Mouse (Mus musculus) layer of hippocampus, adult 11-12 months (tissue): ENCODE data around the gene Rubcn.
"Not testable (repeated sequence)": the region's sequence is repeated elsewhere in the genome, so short reads cannot be mapped to it uniquely, and the experiment has no call there.

Source experiments
- DNase-seq: peaks from one replicate; pipeline ENCODE4 v3.0.0; 2022; ENCODE audit warnings: low spot score

The Rubcn gene

DNA sequence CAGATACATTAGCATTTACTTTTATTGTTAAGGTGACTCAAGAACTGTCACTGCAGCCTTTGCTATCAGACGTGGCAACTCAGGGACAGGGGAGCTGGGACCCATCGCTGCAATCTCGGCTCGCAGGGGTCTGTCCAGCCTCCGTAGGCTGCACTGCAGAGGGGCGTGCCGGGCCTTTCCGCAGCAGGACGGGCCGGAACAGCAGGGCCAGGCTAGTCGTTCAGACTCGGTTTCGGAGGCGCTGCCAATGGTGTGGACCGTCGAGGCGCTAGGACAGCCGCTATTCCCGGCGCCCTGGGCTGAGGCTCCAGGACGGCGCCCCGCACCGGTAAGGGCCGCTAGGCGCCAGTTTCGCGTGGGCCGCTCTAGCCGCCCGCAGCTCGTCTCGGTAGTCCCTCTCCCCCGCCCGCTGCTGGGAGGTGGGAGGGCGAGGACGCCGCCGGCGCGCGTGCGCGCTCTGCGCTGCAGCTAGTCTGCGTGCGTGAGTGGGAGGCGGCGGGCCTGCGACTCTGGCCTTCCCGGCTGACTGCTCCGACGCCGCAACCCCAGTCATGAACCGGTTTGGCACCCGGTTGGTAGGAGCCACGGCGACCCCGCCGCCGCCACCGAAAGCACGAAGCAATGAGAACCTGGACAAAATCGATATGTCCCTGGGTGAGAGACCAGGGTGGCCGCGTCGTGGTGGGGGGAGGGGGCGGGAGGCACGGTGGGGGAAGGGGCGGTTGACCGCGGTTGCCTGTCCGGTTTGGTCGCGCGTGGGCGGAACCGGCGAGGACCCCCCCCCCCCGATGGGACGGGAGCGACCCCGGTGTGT lies at the start of gene Rubcn, which contains the start of gene Fyttd1:
Gene Rubcn, minus strand, starts transcription at position 424 of the 814 bp plus-strand sequence.
Gene Fyttd1, plus strand, starts transcription at position 158 of the 814 bp plus-strand sequence.
- DNase-seq: peak; percentile 94

DNA sequence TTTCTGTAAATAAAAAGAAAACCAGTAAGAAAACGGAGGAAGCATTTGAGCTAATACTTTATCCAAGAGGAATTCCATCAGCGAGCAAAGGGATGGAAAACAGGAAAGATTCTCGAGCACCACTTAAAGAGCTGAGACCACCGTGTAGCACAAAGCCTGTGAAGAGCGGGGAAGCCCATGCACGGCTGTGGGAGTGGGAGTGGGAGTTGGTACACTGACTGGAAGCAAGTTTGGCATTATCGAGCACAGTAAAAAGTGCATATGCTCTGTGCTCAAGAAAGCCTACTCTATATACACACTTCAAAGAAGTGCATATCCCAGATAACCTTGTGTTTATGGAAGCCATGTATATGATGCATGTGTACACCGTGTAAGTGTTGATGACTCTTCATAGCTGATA lies 49.5 kb upstream of the Rubcn start:
- no peak for DNase-seq

DNA sequence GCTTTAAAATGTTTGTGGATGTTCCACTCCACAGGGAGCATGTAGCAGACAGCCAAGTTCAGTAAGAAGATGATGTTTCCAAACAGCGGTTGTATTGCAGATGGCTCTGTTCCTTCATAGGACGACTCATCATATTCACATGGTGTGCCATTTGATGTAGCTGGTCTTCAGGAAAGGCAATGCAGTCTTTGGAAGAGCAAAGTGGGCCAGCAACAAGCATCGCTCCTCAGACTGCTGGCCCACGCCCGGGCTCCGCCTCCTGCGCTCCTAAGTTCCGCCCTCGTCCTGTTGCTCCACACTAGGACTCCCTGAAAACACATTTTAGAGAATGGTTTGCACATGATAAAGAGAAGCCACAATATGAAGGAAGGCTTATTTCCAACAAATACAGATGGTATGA lies 49.1 kb upstream of the Rubcn start:
- not testable (repeated sequence) for DNase-seq

DNA sequence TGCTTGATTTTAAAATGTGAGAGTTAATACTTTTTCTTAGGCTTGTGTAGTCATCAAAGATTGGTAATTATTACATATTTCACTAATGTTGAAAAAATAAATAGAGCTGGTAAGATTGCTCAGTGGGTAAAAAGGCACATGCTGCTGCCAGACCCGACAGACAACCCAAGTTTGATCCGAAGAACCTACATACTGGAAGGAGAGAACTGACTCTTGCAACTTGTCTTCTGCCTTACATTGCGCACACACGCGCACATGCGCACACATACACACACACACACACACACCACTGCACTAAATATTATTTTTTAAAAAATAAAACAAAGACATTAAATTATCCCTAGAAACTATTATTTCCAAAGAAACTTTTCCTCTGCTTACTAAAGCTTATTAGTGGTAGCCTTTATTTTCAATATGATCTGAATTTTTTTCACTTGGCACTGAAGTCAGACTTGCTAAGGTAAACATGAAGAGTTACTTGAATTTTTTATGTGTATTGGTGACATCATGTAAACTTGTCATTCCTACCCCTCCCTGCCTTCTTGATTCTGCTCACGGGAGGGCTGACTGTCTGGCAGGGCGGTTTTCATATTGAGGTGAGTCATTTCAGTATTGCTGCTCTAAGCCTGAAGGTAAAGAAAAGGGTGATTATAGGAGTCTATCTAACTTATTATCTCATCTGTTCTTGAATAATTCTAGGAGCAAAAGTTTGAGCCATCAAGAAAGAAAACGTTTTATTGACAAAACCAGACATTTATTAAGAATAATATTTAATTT lies 37.9 kb upstream of the Rubcn start:
- DNase-seq: no peak

DNA sequence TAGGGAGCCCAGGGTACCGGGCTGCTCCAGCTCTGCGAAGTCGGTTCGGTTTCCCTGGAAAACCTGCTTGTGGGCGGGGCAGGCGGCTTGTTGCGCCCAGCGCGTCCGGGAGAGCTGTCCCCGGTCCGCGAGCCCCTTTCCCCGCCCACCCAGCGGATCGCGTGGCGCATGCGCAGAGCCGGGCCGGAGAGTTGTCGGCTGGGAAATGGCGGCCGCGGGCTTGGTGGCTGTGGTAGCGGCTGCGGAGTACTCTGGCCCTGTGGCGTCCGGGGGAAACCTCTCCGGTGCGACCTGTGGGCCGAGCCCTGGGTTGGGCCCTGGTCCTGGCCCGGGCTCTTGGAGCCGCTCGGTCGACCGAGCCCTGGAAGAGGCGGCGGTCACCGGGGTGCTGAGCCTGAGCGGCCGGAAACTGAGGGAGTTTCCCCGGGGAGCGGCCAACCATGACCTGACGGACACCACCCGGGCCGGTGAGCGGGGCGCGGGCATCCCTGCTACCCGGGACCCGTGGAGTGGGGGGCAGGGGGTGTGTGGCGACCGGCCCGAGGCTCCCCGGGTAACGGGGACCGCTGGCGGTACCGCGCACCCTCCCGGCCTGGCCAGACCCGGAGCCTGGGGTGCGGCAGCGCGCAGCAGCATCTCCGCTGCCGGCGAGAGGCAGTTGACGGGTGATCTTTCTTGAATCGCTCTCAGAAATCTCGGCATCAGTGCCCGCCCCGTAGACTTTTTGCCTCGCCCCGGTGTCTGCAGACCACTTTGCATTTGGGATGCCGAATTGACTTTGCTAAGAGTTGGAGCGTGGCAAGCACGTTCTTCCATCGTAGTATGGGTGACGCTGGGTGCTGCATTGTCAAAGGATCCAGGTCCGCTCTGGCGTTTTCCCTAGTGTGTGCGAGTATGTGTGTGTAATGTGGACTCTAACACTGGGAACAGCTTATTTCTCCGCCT lies 36.6 kb upstream of the Rubcn start, which contains the start of gene Lrch3:
Gene Lrch3, plus strand, starts transcription at position 164 of the 945 bp plus-strand sequence.
- DNase-seq: peak; percentile 91

DNA sequence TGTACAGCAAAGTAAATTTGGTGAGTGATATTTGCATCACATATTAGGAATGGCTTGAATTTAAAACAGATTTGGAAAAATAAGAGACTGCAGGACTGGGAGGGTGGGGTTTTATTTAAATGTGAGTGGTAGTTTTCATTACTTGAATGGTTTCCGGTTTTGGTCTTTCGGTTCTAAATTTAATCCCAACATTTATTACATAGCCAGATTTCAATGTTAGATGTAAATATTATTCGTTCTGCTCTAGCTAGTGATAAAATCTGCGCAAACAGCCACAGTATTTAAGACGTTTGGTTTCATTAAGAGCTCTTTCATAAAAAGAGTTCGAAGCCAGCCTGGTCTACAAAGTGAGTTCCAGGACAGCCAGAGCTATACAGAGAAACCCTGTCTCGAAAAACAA lies 35.6 kb upstream of the Rubcn start:
- DNase-seq: no peak

DNA sequence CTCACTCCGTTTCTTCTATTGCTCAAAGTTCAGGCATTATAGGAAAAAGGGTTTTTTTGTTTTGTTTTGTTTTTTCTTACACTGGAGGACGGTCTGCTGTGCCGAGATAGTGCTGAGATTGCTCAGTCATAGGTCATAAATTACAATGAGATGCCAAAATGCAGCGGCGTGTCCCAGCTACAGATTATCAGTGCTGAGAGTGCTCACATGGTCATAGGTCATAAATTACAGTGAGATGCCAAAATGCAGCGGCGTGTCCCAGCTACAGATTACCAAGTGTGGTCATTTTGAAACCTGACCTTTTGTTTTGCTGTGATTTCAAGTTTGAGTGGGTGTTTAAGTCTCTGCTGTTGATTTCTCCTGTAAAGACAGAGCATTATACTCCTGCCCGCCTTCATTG lies 29.2 kb upstream of the Rubcn start:
- DNase-seq: no peak

DNA sequence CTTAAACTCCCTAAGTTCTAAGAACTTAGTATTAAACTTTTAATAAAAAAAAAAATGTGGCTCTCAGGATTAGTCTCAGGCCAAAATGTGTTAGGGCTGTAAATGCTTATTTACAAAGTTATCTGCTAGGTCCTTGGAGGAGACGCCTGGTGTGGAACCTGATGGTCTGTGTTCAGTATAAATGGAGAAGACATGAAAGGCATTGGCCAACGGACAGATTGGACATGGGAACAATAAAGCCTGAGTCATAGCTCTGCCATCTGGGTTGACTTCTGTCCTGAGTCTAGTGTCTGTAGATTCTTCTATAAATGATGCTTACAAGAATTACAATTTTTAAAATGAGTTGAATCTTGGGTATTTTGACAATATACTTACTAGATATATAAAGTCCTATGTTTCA lies 28.6 kb upstream of the Rubcn start:
- no peak for DNase-seq

DNA sequence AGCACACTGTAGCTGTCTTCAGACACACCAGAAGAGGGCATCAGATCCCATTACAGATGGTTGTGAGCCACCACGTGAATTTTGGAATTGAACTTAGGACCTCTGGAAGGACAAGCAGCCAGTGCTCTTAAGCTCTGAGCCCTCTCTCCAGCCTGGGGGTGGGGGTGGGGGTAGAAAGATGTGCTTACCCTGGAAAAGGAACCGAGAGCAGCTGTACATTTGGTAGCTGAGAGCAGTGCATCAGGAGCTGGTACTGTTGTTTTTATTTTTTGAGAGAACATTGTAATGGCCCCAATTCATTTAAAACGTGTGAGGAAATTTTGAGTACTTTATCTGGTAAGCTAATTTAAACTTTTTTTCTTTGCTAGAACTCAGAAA lies 24.5 kb upstream of the Rubcn start:
- no peak for DNase-seq

DNA sequence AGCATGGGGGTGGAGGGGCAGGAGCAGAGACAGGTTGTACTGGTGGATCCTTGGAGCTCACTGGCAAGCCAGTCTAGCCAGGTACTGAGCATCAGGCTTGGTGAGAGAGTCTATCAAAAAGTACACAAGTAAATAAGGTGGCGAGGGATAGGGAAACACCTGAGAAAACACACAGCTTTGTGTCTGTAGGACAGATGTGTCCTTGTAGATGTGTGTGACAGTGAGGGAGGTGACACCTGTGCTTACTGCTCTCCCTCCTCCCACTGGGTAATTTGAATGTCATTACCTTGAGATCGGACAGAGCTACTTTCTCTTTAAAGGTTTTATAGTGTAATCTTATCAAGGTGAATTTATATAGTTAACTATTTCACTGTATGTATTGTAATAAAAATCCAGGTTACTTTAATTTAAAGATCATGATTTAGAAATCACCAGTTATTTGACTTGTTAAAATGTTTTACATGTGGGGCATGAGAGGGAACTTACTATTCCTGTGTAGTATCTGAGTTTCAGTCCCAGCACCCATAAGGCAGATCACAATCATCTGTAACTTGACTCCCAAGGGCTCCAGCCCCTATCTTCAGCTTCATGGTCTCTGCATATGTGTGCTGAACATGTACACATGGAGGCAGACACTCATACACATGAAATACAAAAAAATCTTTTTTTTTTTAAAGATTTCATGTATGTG lies 23.9 kb upstream of the Rubcn start:
- DNase-seq: no peak

DNA sequence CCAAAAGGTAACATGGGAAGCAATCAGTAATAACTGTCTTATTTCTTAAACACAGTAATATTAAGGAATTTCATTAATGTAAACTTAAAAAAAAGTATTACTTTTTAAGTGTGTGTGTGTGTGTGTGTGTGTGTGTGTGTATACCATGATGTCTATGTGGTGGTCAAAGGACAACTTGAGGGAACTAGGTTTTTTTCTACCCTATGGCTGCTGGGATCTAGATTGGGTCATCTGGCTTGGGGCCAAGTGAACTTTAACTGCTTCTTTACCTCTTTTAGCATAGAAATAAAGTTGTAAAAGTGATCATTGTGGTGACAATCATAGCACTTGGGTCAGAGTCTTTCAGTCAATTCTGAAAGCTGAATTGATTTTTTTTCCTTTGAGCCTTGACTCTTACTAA lies 18.6 kb upstream of the Rubcn start:
- no peak for DNase-seq

DNA sequence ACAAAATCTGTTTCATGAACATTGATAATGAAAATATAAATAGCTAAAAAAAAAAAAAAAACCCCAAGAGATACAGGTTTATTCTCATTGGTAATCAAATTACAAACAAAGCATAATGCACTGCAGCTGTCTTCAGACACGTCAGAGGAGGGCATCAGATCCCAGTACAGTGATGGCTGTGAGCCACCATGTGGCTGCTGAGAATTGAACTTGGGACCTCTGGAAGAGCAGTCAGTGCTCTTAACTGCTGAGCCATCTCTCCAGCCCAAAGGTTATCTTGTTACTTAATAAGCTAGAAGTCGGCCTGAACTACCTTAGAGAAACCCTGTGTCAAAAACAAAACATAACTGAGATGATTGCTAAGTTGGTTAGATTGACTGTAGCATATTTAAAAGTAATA lies 12.3 kb upstream of the Rubcn start:
- no peak for DNase-seq

DNA sequence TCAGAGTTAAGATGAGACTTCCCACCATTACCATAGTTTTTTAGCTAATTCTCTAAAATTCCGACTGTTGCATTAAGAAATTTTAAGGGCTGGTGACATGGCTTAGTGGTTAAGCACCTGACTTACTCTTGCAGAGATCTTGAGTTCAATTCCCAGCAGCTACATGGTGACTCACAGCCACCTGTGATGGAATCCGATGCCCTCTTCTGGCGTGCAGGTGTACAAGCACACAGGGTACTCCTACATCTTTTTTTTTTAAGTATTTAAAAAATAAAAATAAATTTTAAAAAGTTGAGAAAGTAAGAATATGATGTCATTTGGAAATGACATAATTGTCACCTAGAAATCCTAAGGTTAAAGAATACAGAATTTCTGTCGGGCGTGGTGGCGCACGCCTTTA lies 10.4 kb upstream of the Rubcn start:
- no peak for DNase-seq

DNA sequence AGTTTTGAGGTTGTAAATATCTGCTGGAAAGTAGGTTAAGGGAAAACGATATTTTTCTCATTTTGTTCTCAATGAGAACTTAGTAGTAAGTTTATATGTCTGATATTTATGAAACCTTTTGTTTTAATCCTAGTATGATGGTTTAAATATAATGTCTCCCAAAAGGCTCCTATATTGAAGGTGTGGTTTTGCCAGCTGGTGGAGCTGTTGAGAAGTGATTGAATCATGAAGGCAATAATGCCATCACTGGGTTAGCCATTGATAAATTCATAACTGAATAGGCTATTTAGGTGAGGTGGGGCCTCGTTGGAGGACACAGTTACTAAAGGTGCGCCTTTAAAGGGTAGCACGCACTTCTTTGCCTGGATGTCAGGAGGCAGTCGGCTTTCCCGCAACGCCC lies 4.0 kb upstream of the Rubcn start:
- no peak for DNase-seq

DNA sequence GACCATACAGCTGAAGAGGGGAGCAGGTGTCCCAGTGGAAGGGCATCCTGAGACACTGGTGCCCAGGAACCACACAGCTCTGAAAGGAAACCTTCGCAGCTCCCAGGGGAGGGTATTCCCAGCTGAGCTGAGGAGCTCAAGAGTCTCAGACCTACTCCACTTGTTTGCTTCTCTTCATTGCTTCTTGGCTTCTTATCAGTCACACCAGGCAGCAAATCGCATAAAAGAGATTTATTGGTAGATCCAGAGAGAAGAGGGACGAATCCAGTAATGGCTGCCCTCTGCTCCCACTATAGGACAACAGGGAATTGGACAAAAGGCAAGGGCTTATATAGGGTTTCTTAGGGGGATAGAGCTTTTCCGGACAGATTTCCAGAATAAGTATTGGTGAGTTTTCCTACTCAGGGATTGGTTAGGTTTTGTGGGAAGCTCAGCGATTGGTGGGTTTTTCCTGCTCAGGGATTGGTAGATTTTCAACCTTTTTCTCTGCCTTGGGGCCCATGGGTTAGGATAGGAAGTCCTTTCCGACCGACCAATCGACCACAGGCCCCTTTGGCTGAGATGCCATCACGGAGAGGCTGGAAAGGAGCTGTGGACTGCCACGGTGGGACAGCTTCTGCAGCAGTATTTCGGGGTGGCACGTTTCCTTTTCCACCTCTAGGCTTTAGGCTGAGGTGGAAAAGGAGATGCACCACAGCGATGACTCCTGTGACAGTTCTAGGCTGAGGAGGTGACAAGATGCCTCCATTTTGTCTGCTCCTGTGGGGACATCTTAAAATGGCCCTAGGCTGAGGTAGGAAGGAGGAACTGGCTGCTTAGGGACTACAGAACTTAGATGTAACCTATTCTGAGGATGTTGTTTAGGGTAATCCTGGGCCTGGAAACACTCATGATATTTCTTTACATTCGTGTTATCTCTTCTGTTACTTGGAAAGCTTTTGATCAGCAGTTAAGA lies 1.7 kb upstream of the Rubcn start:
- no peak for DNase-seq

DNA sequence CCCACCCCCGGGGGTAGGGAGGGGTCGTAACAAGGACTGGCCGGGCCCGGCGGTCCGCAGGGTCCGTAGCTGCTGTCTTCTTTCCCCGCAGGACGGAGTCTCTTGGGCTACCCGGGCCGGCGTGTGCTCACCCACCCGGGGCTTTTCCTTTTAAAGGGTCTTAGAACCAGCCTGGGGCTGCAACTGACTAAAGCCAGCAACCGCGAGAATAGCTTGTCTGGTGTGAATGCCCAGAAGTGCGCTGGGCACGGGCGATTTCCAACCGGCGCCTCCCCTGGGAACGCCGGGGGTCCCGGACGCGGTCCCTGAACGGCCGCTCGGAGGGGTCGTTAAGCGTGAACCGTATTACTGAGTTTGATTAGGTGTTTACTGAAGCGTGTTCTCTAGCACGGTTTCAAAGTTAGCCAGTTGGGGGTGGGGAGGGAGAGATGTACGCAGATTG lies 612 bp upstream of the Rubcn start:
- DNase-seq: no peak

DNA sequence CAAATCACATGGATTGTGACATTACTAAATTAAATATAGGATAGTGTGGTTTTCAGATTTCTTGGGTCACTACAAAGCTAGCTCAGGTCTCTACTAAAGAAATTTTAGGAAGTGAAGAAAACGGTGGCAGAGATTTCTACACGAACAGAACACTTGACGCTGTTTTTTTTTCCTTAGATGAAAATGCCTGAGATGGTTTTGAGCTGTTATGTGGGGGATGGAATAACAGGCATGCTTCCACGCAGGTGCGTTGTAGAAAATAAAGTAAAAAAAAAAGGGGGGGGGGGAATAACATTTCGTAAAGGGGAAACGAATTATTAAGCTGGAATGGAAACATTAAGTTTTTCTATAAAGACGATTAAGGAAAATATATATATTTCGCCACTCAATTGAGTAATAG lies 735 bp downstream of the Rubcn start:
- DNase-seq: no peak

DNA sequence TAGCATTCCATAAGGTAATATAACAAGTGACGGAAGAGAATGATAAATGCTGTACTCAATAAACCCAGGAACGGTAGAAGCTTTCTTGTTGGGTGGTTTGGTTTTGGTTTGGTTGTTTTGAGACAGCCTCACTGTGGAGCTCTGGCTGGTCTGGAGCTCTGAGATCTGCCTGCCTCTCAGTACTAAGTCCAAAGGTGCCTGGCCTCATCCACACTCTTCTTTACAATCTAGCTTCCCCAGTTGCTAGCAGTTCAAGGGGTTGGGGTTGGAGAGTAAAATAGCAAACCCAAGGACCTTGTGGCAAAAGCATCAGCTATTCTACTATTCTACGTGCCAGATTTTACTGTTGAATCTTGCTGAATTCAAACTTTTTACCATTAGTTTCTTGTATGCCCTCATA lies 1.7 kb downstream of the Rubcn start:
- no peak for DNase-seq

DNA sequence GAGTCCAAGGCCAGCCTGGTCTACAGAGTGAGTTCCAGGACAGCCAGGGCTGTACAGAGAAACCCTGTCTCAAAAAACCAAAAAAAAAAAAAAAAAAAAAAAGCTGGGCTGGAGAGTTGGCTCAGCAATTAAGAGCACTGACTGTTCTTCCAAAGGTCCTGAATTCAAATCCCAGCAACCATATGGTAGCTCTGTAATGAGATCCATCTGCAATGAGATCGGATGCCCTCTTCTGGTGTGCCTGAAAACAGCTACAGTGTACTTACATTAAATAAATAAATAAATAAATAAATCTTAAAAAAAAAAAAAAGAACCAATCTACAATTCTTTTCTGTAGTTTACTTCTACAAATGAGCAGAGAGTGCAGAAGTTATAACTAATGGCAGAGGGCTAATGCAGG lies 2.3 kb downstream of the Rubcn start:
- DNase-seq: not testable (repeated sequence)

DNA sequence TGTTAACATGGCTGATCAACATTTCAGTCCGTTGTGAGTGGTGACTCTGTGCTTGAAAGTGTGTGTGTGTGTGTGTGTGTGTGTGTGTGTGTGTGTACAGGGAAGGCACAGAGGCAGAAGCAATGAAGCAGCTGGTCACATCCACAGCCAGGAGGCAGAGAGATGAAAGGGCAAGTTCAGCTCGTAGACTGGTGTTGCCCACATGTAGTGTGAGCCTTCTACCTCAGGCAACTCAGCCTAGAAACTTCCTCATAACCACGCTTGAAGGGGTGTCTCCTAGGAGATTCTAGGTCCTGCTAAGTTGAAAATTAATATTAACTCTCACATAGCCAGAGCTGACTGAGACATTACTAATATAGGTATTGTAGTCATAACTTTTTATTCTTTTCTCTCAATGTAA lies 4.2 kb downstream of the Rubcn start:
- no peak for DNase-seq
